ENCODE assay signal across 28 mouse cellular contexts in the genomic region with DNA sequence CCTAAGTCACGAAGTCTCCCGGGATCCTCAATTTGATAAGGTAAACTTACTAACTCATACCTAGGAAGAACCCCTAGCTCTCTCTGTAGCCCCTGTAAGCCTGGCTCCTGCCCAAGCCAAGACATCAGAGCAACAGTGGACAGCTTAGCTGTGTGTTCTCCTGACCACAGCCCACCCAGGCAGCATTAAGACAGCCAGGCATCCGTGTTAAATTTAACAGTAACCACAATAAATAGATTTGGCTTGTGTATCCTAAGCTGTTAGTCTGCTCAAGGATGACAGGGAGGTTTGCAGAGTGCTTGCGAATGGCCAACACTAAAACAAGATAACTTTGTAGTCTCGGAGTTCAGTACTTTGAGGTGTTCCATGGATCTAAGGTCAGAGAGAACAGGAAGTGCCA.
A peak's percentile ranks its signal among the peaks of the same experiment; 100 is the strongest.
DNase-seq lines count a peak whose midpoint lies in the region; ATAC-seq and TF ChIP-seq lines count a peak whose summit lies in the region.
"Had no signal": no experiment of that assay in that cellular context is flagged by ENCODE, and none has a peak within 500 bp of the region (broad histone marks: within the 10 kb centered on the region; RNA-seq: fewer than 3 reads in every experiment).

No protein-coding gene starts in this region.

- H3K27ac ChIP-seq in forebrain, embryonic 12.5 days: 0 out of 2 replicates have a peak overlapping the region, but pooled peaks have one; percentile 26
- no peak overlapping the region for H3K27ac ChIP-seq in forebrain, embryonic 16.5 days (ENCODE audit: low read length)
- no peak overlapping the region for H3K27ac ChIP-seq in kidney, postnatal 0 days
- H3K27ac ChIP-seq in kidney, embryonic 15.5 days: no peak overlapping the region
- no peak overlapping the region for H3K27ac ChIP-seq in midbrain, embryonic 11.5 days (ENCODE audit: low read depth, low read length)
- no peak overlapping the region for H3K27ac ChIP-seq in midbrain, embryonic 14.5 days (replicated peaks; ENCODE audit: low read depth, low read length)
- H3K27ac ChIP-seq: embryonic facial prominence, embryonic 12.5 days; heart, embryonic 13.5 days; hindbrain, embryonic 10.5 days; hindbrain, embryonic 15.5 days; liver, embryonic 14.5 days; macrophage; stomach, embryonic 15.5 days had no signal

- no peak overlapping the region for H3K4me2 ChIP-seq in forebrain, embryonic 12.5 days
- H3K4me2 ChIP-seq in forebrain, embryonic 16.5 days (ENCODE audit: low read length): no peak overlapping the region
- no peak overlapping the region for H3K4me2 ChIP-seq in kidney, postnatal 0 days (ENCODE audit: low read length)
- H3K4me2 ChIP-seq in kidney, embryonic 15.5 days: no peak overlapping the region
- H3K4me2 ChIP-seq in midbrain, embryonic 11.5 days: no peak overlapping the region
- H3K4me2 ChIP-seq in midbrain, embryonic 14.5 days (ENCODE audit: low read length): no peak overlapping the region
- H3K4me2 ChIP-seq: embryonic facial prominence, embryonic 12.5 days; heart, embryonic 13.5 days; hindbrain, embryonic 15.5 days; stomach, embryonic 15.5 days had no signal

- peak; percentile 52 for DNase-seq in kidney, postnatal 0 days (ENCODE audit: low spot score)
- peak; percentile 86 for DNase-seq in midbrain, embryonic 11.5 days (ENCODE audit: low spot score, missing footprints)
- no peak for DNase-seq in midbrain, embryonic 14.5 days
- DNase-seq in spleen, postnatal 14 days (ENCODE audit: low spot score in 2 of 2): no peak
- DNase-seq: adrenal gland, postnatal 25 days; cerebellum, adult 11-12 months; cerebellum, postnatal 36 days; forebrain, postnatal 0 days; heart, postnatal 10 days; kidney, adult 8-10 months; kidney, postnatal 36 days; liver; lung, adult 2 months; lung, postnatal 10 days; thymus, postnatal 14 days had no signal

- no peak for ATAC-seq in forebrain, embryonic 12.5 days (ENCODE audit: low FRiP score)
- no peak for ATAC-seq in forebrain, embryonic 16.5 days
- ATAC-seq in kidney, postnatal 0 days (replicated peaks; ENCODE audit: low FRiP score, low read depth): no peak
- no peak for ATAC-seq in kidney, embryonic 15.5 days (replicated peaks; ENCODE audit: low FRiP score)
- no peak for ATAC-seq in midbrain, embryonic 11.5 days (ENCODE audit: low FRiP score)
- no peak for ATAC-seq in midbrain, embryonic 14.5 days (ENCODE audit: low FRiP score, low TSS enrichment)
- ATAC-seq: CD4-positive, CD25-positive, alpha-beta regulatory T cell, adult 4 months; forebrain, postnatal 0 days; inflammation-experienced regulatory T-cells, adult 6 months had no signal

- peaks cover 60% of the 10 kb centered on the region for H3K4me1 ChIP-seq in forebrain, embryonic 12.5 days
- H3K4me1 ChIP-seq in forebrain, embryonic 16.5 days (replicated peaks; ENCODE audit: control insufficient read depth, insufficient read depth, low read length): peaks cover 28% of the 10 kb centered on the region
- no peaks in the 10 kb centered on the region for H3K4me1 ChIP-seq in kidney, postnatal 0 days (replicated peaks; ENCODE audit: insufficient read depth, low read length)
- peaks cover 10% of the 10 kb centered on the region; the same call in 1 of the 2 replicates for H3K4me1 ChIP-seq in kidney, embryonic 15.5 days
- H3K4me1 ChIP-seq in midbrain, embryonic 11.5 days (ENCODE audit: control insufficient read depth, insufficient read depth, low read length): peaks cover 46% of the 10 kb centered on the region
- peaks cover 31% of the 10 kb centered on the region for H3K4me1 ChIP-seq in midbrain, embryonic 14.5 days (ENCODE audit: control insufficient read depth, insufficient read depth, low read length)
- H3K4me1 ChIP-seq: stomach, embryonic 15.5 days had no signal

- 70% methylated on average over 5 of the region's 5 CpGs for WGBS in forebrain, embryonic 12.5 days
- WGBS in forebrain, embryonic 16.5 days: 77% methylated on average over 5 of the region's 5 CpGs
- WGBS in kidney, postnatal 0 days: 33% methylated on average over 5 of the region's 5 CpGs
- 39% methylated on average over 5 of the region's 5 CpGs for WGBS in kidney, embryonic 15.5 days
- WGBS in midbrain, embryonic 11.5 days: 64% methylated on average over 5 of the region's 5 CpGs
- WGBS in midbrain, embryonic 14.5 days: 73% methylated on average over 5 of the region's 5 CpGs

- H3K36me3 ChIP-seq in forebrain, embryonic 12.5 days (replicated peaks): no peaks in the 10 kb centered on the region
- H3K36me3 ChIP-seq in forebrain, embryonic 16.5 days (ENCODE audit: control insufficient read depth, insufficient read depth): no peaks in the 10 kb centered on the region
- H3K36me3 ChIP-seq in kidney, postnatal 0 days (ENCODE audit: insufficient read depth, low read length): no peaks in the 10 kb centered on the region
- no peaks in the 10 kb centered on the region for H3K36me3 ChIP-seq in kidney, embryonic 15.5 days
- H3K36me3 ChIP-seq in midbrain, embryonic 11.5 days (ENCODE audit: control insufficient read depth, insufficient read depth, low read length): no peaks in the 10 kb centered on the region
- no peaks in the 10 kb centered on the region for H3K36me3 ChIP-seq in midbrain, embryonic 14.5 days (ENCODE audit: control insufficient read depth, insufficient read depth, low read length)
- H3K36me3 ChIP-seq: embryonic facial prominence, embryonic 12.5 days; heart, embryonic 13.5 days; hindbrain, embryonic 10.5 days; hindbrain, embryonic 15.5 days; stomach, embryonic 15.5 days had no signal

- no peaks in the 10 kb centered on the region for H3K9me3 ChIP-seq in forebrain, embryonic 12.5 days
- H3K9me3 ChIP-seq in forebrain, embryonic 16.5 days (ENCODE audit: control insufficient read depth, low read length): no peaks in the 10 kb centered on the region
- H3K9me3 ChIP-seq in kidney, postnatal 0 days (replicated peaks; ENCODE audit: low read length): no peaks in the 10 kb centered on the region
- no peaks in the 10 kb centered on the region for H3K9me3 ChIP-seq in kidney, embryonic 15.5 days (replicated peaks)
- no peaks in the 10 kb centered on the region for H3K9me3 ChIP-seq in midbrain, embryonic 11.5 days (ENCODE audit: control insufficient read depth, low read length)
- no peaks in the 10 kb centered on the region for H3K9me3 ChIP-seq in midbrain, embryonic 14.5 days (ENCODE audit: control insufficient read depth, low read length)
- H3K9me3 ChIP-seq: embryonic facial prominence, embryonic 12.5 days; heart, embryonic 13.5 days; hindbrain, embryonic 10.5 days; hindbrain, embryonic 15.5 days; stomach, embryonic 15.5 days had no signal

- H3K9ac ChIP-seq in forebrain, embryonic 12.5 days: no peak overlapping the region
- no peak overlapping the region for H3K9ac ChIP-seq in forebrain, embryonic 16.5 days (replicated peaks; ENCODE audit: low read depth, low read length)
- no peak overlapping the region for H3K9ac ChIP-seq in kidney, postnatal 0 days (ENCODE audit: low read depth, low read length)
- no peak overlapping the region for H3K9ac ChIP-seq in kidney, embryonic 15.5 days
- no peak overlapping the region for H3K9ac ChIP-seq in midbrain, embryonic 11.5 days (ENCODE audit: low read length)
- H3K9ac ChIP-seq in midbrain, embryonic 14.5 days (replicated peaks; ENCODE audit: low read length): no peak overlapping the region
- H3K9ac ChIP-seq: embryonic facial prominence, embryonic 12.5 days; forebrain, postnatal 0 days; heart, embryonic 13.5 days; hindbrain, embryonic 15.5 days; liver, embryonic 14.5 days; stomach, embryonic 15.5 days had no signal

- H3K4me3 ChIP-seq in forebrain, embryonic 12.5 days (replicated peaks): no peak overlapping the region
- H3K4me3 ChIP-seq in forebrain, embryonic 16.5 days (replicated peaks; ENCODE audit: low read length): no peak overlapping the region
- no peak overlapping the region for H3K4me3 ChIP-seq in kidney, postnatal 0 days (replicated peaks; ENCODE audit: low read depth, low read length)
- no peak overlapping the region for H3K4me3 ChIP-seq in kidney, embryonic 15.5 days (replicated peaks)
- no peak overlapping the region for H3K4me3 ChIP-seq in midbrain, embryonic 11.5 days (ENCODE audit: low read depth, low read length)
- H3K4me3 ChIP-seq in midbrain, embryonic 14.5 days (replicated peaks; ENCODE audit: low read depth, low read length): no peak overlapping the region
- H3K4me3 ChIP-seq: embryonic facial prominence, embryonic 12.5 days; erythroblast, embryonic 14.5 days; heart, embryonic 13.5 days; hindbrain, embryonic 10.5 days; hindbrain, embryonic 15.5 days; stomach, embryonic 15.5 days had no signal

- H3K27me3 ChIP-seq in forebrain, embryonic 12.5 days: no peaks in the 10 kb centered on the region
- H3K27me3 ChIP-seq in forebrain, embryonic 16.5 days (replicated peaks; ENCODE audit: control insufficient read depth, insufficient read depth, low read length): no peaks in the 10 kb centered on the region
- no peaks in the 10 kb centered on the region for H3K27me3 ChIP-seq in kidney, postnatal 0 days (ENCODE audit: insufficient read depth, low read length)
- H3K27me3 ChIP-seq in kidney, embryonic 15.5 days: peaks cover 32% of the 10 kb centered on the region
- no peaks in the 10 kb centered on the region for H3K27me3 ChIP-seq in midbrain, embryonic 11.5 days (ENCODE audit: control insufficient read depth, insufficient read depth, low read length)
- H3K27me3 ChIP-seq in midbrain, embryonic 14.5 days (ENCODE audit: control insufficient read depth, insufficient read depth, low read length): no peaks in the 10 kb centered on the region
- H3K27me3 ChIP-seq: hindbrain, embryonic 15.5 days; stomach, embryonic 15.5 days had no signal

- no peak for TF ChIP-seq CTCF in kidney, postnatal 0 days (IDR thresholded peaks at IDR 0.05; ENCODE audit: low read depth)

Comparison
In these comparisons a context has a peak if more than half of its experiments do, and no peak if none do; other contexts are left out.
1. DNase-seq: peak in kidney, postnatal 0 days (single experiment) and midbrain, embryonic 11.5 days (single experiment); none in midbrain, embryonic 14.5 days (single experiment) and spleen, postnatal 14 days (0 of 2).